Mouse (Mus musculus): ENCODE data around the gene Aff1. TPM values are rescaled to one million over a fixed set of nuclear protein-coding genes. Genes with fewer than 3 reads are reported as not detected.

Gene Aff1
- total and polyA plus RNA-seq, 2 experiments from 2014 or later: 6.5 to 29.0 TPM

DNA sequence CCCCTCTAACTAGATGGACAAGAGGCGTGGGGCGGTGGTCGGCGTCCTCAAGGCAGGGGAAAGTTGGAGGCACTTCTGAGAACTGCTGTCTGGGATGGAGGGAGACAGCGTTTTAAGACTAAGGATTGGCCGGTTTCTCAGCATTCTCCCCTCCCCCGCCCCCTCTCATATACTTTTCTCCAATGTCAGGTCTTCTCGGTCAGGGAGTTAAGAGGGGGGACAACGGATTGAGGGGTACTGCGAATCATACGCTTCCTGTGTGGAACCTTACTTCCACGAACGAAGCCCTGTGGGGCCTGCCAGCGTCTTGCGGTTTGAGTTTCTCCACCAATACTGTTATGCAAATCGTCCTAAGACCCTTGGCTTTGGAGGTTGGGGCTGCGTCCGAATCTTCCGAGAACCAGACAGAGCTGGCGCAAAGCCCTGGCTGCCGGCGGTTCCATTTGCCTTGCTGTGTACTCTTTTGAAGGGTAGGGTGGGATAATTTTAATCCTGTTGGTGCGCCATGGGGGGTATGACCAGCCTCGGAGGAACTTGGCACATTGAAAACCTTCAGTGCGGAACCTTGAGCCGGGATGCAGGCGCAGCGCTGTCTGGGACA, 967 bp downstream of the Aff1 start:
- no peaks in the 10 kb centered on the region for H3K9me3 ChIP-seq (replicated peaks; ENCODE audit: control insufficient read depth, low read length)
- peak overlapping the region; percentile 39 for H3K9ac ChIP-seq (replicated peaks; ENCODE audit: low read depth, low read length)
- H3K27me3 ChIP-seq (ENCODE audit: control insufficient read depth, insufficient read depth, low read length): 0 out of 2 replicates have a peak, but pooled peaks cover 11% of the 10 kb centered on the region
- peaks cover 5% of the 10 kb centered on the region; the same call in 1 of the 2 replicates for H3K4me1 ChIP-seq (ENCODE audit: control insufficient read depth, insufficient read depth)
- WGBS: under 1% methylated on average over 28 of the region's 28 CpGs
- TF ChIP-seq CTCF (IDR thresholded peaks at IDR 0.05; ENCODE audit: low read depth) (no peak), EP300 (IDR thresholded peaks at IDR 0.05; ENCODE audit: low read depth) (no peak)
- H3K4me2 ChIP-seq (ENCODE audit: low read depth, low read length): peak overlapping the region; percentile 76
- ATAC-seq (ENCODE audit: insufficient read depth, low read depth): no peak
- peak overlapping the region; percentile 62 for H3K4me3 ChIP-seq (ENCODE audit: low read depth, low read length)
- H3K36me3 ChIP-seq (replicated peaks; ENCODE audit: control insufficient read depth, insufficient read depth, low read length): no peaks in the 10 kb centered on the region
- H3K27ac ChIP-seq (ENCODE audit: low read depth): no peak overlapping the region
- DNase-seq (ENCODE audit: low spot score): peak; percentile 10

DNA sequence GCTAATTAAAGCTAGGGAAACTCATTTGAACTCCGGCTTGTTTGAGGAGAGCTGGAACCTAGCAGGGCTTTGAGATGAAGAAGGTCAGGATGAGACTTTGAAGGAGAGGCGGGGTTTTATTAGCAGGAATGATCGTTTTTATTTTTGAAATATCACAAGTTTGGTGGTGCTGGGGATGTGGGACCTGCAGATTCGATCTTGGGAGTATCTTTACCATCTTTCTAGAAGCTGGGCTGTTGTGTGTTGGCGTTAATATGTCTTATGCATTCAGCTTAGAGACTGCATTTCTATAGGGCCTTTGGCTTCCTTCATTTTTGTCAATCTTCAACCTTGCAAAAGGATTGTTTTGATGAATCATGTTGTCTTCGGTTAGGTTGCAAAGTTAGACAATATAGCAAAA, 1.9 kb downstream of the Aff1 start:
- DNase-seq (ENCODE audit: low spot score) (no peak), ATAC-seq (ENCODE audit: insufficient read depth, low read depth) (no peak)
- Histone ChIP-seq H3K27me3 (ENCODE audit: control insufficient read depth, insufficient read depth, low read length) (0 out of 2 replicates have a peak, but pooled peaks cover 11% of the 10 kb centered on the region), H3K4me1 (ENCODE audit: control insufficient read depth, insufficient read depth) (peaks cover 5% of the 10 kb centered on the region; the same call in 1 of the 2 replicates), H3K4me3 (ENCODE audit: low read depth, low read length) (no peak overlapping the region; the same call in 1 of the 2 replicates), H3K9ac (replicated peaks; ENCODE audit: low read depth, low read length) (no peak overlapping the region), H3K27ac (ENCODE audit: low read depth) (no peak overlapping the region), H3K9me3 (replicated peaks; ENCODE audit: control insufficient read depth, low read length) (no peaks in the 10 kb centered on the region), H3K36me3 (replicated peaks; ENCODE audit: control insufficient read depth, insufficient read depth, low read length) (no peaks in the 10 kb centered on the region), H3K4me2 (ENCODE audit: low read depth, low read length) (peak overlapping the region; percentile 76; the same call in 1 of the 2 replicates)
- TF ChIP-seq CTCF (IDR thresholded peaks at IDR 0.05; ENCODE audit: low read depth) (no peak), EP300 (IDR thresholded peaks at IDR 0.05; ENCODE audit: low read depth) (no peak)
- WGBS: 57% methylated on average over 6 of the region's 6 CpGs

DNA sequence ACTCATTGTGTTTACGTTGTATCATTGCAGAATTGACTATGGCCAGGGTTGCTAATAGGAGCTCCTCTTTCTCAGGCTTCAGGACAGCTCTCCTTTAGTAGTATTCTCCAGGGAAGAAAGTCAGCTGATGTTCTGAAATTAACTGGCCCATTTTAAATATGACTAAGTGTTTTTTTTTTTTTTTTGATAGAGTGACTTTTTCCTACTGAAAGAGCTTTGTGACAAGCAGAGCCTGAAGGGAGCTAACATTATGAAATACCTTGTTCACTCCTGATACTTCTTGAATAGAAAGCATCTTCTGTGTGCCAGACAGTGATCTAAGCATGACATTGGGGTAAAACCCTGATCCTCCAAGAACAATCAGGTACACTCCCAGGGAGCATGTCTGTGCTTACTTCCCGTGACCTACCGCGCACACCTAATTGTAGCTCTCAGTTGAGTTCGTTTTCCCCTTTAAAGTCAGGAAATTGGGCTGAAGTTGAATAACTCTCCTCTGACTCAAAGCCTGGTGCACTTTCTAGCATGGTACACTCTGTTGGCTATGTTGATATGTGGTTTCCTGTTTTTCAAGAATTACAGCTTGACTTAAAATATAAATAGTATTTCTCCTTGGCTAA, 5.8 kb downstream of the Aff1 start:
- Histone ChIP-seq H3K4me1 (ENCODE audit: control insufficient read depth, insufficient read depth) (peaks cover 5% of the 10 kb centered on the region), H3K36me3 (replicated peaks; ENCODE audit: control insufficient read depth, insufficient read depth, low read length) (no peaks in the 10 kb centered on the region), H3K9ac (replicated peaks; ENCODE audit: low read depth, low read length) (no peak overlapping the region), H3K9me3 (replicated peaks; ENCODE audit: control insufficient read depth, low read length) (no peaks in the 10 kb centered on the region), H3K27me3 (ENCODE audit: control insufficient read depth, insufficient read depth, low read length) (0 out of 2 replicates have a peak, but pooled peaks cover 11% of the 10 kb centered on the region), H3K27ac (ENCODE audit: low read depth) (no peak overlapping the region), H3K4me2 (ENCODE audit: low read depth, low read length) (no peak overlapping the region), H3K4me3 (ENCODE audit: low read depth, low read length) (no peak overlapping the region)
- ATAC-seq (ENCODE audit: insufficient read depth, low read depth) (no peak), DNase-seq (ENCODE audit: low spot score) (no peak)
- 75% methylated on average over 5 of the region's 5 CpGs for WGBS
- TF ChIP-seq CTCF (IDR thresholded peaks at IDR 0.05; ENCODE audit: low read depth): no peak
- TF ChIP-seq EP300 (IDR thresholded peaks at IDR 0.05; ENCODE audit: low read depth): no peak

- no peak overlapping the region for H3K4me2 ChIP-seq (ENCODE audit: low read depth, low read length)
- H3K36me3 ChIP-seq (replicated peaks; ENCODE audit: control insufficient read depth, insufficient read depth, low read length): no peaks in the 10 kb centered on the region
- H3K27ac ChIP-seq (ENCODE audit: low read depth): no peak overlapping the region
- H3K9me3 ChIP-seq (replicated peaks; ENCODE audit: control insufficient read depth, low read length): no peaks in the 10 kb centered on the region
- TF ChIP-seq EP300 (IDR thresholded peaks at IDR 0.05; ENCODE audit: low read depth) (no peak), CTCF (IDR thresholded peaks at IDR 0.05; ENCODE audit: low read depth) (no peak)
- DNase-seq (ENCODE audit: low spot score): no peak
- H3K4me1 ChIP-seq (ENCODE audit: control insufficient read depth, insufficient read depth): peaks cover 3% of the 10 kb centered on the region
- 79% methylated on average over 4 of the region's 4 CpGs for WGBS
- no peak overlapping the region for H3K9ac ChIP-seq (replicated peaks; ENCODE audit: low read depth, low read length)
- ATAC-seq (ENCODE audit: insufficient read depth, low read depth): no peak
- no peak overlapping the region for H3K4me3 ChIP-seq (ENCODE audit: low read depth, low read length)
- 0 out of 2 replicates have a peak, but pooled peaks cover 10% of the 10 kb centered on the region for H3K27me3 ChIP-seq (ENCODE audit: control insufficient read depth, insufficient read depth, low read length)
Measured at GRCm38 (mm10) chr5:103698577-103698976, 6.4 kb downstream of the Aff1 start.

DNA sequence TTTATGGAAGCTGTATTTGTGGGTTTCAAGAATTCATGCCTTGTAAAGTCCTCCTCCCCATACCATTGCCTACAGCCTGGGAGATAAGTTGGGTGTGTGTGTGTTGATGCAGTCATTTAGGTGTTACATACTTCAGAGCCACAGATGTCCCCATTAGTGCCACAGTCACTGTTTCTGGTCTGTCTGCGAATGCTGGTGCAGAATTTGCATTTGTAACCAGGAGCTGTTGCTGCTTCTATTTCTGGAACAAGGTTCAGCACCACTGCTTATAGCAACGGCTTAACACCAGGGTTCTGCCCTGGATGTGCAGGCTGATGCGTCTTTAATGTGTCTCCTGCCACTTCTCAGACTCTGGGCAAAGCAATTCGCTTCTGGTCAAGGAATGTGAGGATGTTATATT, 7.4 kb downstream of the Aff1 start:
- Histone ChIP-seq H3K36me3 (replicated peaks; ENCODE audit: control insufficient read depth, insufficient read depth, low read length) (no peaks in the 10 kb centered on the region), H3K27ac (ENCODE audit: low read depth) (no peak overlapping the region), H3K9me3 (replicated peaks; ENCODE audit: control insufficient read depth, low read length) (no peaks in the 10 kb centered on the region), H3K27me3 (ENCODE audit: control insufficient read depth, insufficient read depth, low read length) (no peaks in the 10 kb centered on the region), H3K9ac (replicated peaks; ENCODE audit: low read depth, low read length) (no peak overlapping the region), H3K4me1 (ENCODE audit: control insufficient read depth, insufficient read depth) (no peaks in the 10 kb centered on the region; the same call in 1 of the 2 replicates), H3K4me2 (ENCODE audit: low read depth, low read length) (no peak overlapping the region), H3K4me3 (ENCODE audit: low read depth, low read length) (no peak overlapping the region)
- TF ChIP-seq CTCF (IDR thresholded peaks at IDR 0.05; ENCODE audit: low read depth) (no peak), EP300 (IDR thresholded peaks at IDR 0.05; ENCODE audit: low read depth) (no peak)
- 33% methylated on average over 4 of the region's 4 CpGs for WGBS
- DNase-seq (ENCODE audit: low spot score) (no peak), ATAC-seq (ENCODE audit: insufficient read depth, low read depth) (no peak)
